Mouse (Mus musculus) heart, postnatal 0 days (tissue): ENCODE results near the gene Naa38. TPM values are rescaled to one million over a fixed set of nuclear protein-coding genes. Genes with fewer than 3 reads are reported as not detected.

Source experiments
- ATAC-seq: fragments of 200-750 bp; cut with Nextera tagmentation; 2 replicates; pipeline ENCODE4 v1.8.0; 2017; ENCODE audit warnings: low read depth, moderate number of reproducible peaks, moderate library complexity; ENCODE audit not compliant: insufficient read depth
- DNase-seq: peaks from one replicate; pipeline ENCODE4 v3.0.0-alpha.2; 2016; ENCODE audit warnings: low spot score
- H3K27ac ChIP-seq: fragments of 300-500 bp; sonication (generic); 2 replicates; pipeline ENCODE4 v1.5.1; 2014; ENCODE audit warnings: low read depth, mild to moderate bottlenecking
- H3K27me3 ChIP-seq: fragments of 300-500 bp; sonication (generic); 2 replicates; pipeline ENCODE4 v1.6.1; 2014; ENCODE audit warnings: low read length, mixed read lengths; ENCODE audit not compliant: control insufficient read depth, insufficient read depth
- H3K36me3 ChIP-seq: fragments of 300-500 bp; sonication (generic); replicated peaks from 2 replicates; pipeline ENCODE4 v1.6.1; 2014; ENCODE audit warnings: low read length, mixed read lengths; ENCODE audit not compliant: control insufficient read depth, insufficient read depth
- H3K4me1 ChIP-seq: fragments of 300-500 bp; sonication (generic); 2 replicates; pipeline ENCODE4 v1.6.1; 2014; ENCODE audit warnings: antibody characterized with exemption; ENCODE audit not compliant: control insufficient read depth, insufficient read depth
- H3K4me2 ChIP-seq: fragments of 300-500 bp; sonication (generic); 2 replicates; pipeline ENCODE4 v1.6.1; 2014; ENCODE audit warnings: low read depth, mild to moderate bottlenecking, low read length, moderate library complexity
- H3K4me3 ChIP-seq: fragments of 300-500 bp; sonication (generic); 2 replicates; pipeline ENCODE4 v1.5.1; 2014; ENCODE audit warnings: low read depth, low read length
- H3K9ac ChIP-seq: fragments of 300-500 bp; sonication (generic); replicated peaks from 2 replicates; pipeline ENCODE4 v1.6.1; 2014; ENCODE audit warnings: low read depth, low read length, mixed read lengths
- H3K9me3 ChIP-seq: fragments of 300-500 bp; sonication (generic); replicated peaks from 2 replicates; pipeline ENCODE4 v1.6.1; 2016; ENCODE audit warnings: low read length; ENCODE audit not compliant: control insufficient read depth
- CTCF ChIP-seq: IDR thresholded peaks from 2 replicates; pipeline ENCODE4 v1.5.1; 2016; ENCODE audit warnings: antibody characterized with exemption, control low read depth, low read depth
- EP300 ChIP-seq: IDR thresholded peaks from 2 replicates; pipeline ENCODE4 v1.6.1; 2016; ENCODE audit warnings: antibody characterized with exemption, low read depth
- whole genome bisulfite sequencing: fragments of 180-500 bp; shearing (Covaris S2); extraction: QIAGEN DNeasy Blood & Tissue Kit; methylation state at CpG from one replicate; pipeline ENCODE4 v1.1.7; 2014; 5-methylcytosine and 5-hydroxymethylcytosine counted together
- polyA plus RNA-seq: library from polyadenylated mRNA; unstranded; fragments of >200 nt; fragmentation: Nextera tagmentation; extraction: Ambion mirVana; gene quantifications from 2 replicates; pipeline ENCODE4 v1.2.1, GENCODE M21; 2015
- total RNA-seq: library from RNA; depleted of rRNA; stranded (reverse); fragments of >200 nt; gene quantifications from 2 replicates; pipeline ENCODE4 v1.2.3, GENCODE M21; 2014; ENCODE audit warnings: low replicate concordance

Gene Naa38
- total and polyA plus RNA-seq, 2 experiments from 2014 or later, result 64.9 to 171 TPM

DNA sequence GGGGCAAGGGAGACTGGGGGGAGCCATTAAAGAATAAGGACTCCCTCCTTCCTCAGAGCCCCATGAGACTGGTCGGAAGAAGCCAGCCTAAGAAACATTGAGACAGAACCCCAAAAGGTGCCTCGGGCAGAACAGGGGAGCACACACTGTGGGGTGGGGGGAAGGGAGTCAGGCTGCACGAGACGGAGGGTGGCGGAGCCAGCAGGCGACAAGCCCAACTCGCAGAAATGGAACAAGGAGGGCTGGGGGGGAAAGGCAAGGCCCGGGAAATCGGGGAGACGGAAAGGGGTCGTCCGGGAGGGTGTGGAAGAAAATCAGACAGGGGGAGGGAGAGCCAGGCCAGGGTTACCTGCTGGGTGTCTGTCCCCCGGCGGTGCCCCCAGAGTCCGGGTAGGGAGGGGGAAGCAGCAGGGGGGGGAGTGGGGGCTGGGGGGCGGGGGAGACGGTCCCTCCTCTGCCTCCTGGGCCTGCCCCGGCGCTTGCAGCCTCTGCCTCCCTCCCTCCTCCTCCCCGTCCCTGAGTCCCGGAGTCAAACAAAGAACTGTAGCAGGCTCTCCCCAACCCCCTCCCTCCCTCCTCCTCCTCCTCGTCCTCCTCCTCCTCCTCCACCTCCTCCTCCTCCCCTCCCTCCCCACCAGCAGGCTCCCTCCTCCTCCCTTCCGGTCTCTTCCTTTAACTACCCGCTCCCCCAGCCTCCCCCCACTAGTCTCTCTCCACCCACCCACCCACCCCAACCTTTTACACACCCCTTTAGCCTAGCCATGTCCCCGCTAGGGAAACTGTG is 20.6 kb downstream of the Naa38 start:
- 0 out of 2 replicates have a peak, but pooled peaks cover 3% of the 10 kb centered on the region for H3K27me3 ChIP-seq
- H3K4me3 ChIP-seq, result peak overlapping the region; percentile 61
- 0% methylated on average over 14 of the region's 25 CpGs for WGBS
- TF ChIP-seq CTCF, result no peak
- TF ChIP-seq EP300, result peak; percentile 1; the same call in 1 of the 2 replicates
- H3K27ac ChIP-seq, result peak overlapping the region; percentile 99
- H3K9me3 ChIP-seq, result no peaks in the 10 kb centered on the region
- peaks cover 45% of the 10 kb centered on the region for H3K4me1 ChIP-seq
- ATAC-seq (peak; percentile 9; the same call in 1 of the 2 replicates), DNase-seq (peak; percentile 81)
- H3K4me2 ChIP-seq, result peak overlapping the region; percentile 95
- H3K36me3 ChIP-seq, result peaks cover 11% of the 10 kb centered on the region; the same call in 1 of the 2 replicates
- H3K9ac ChIP-seq, result peak overlapping the region; percentile 82

DNA sequence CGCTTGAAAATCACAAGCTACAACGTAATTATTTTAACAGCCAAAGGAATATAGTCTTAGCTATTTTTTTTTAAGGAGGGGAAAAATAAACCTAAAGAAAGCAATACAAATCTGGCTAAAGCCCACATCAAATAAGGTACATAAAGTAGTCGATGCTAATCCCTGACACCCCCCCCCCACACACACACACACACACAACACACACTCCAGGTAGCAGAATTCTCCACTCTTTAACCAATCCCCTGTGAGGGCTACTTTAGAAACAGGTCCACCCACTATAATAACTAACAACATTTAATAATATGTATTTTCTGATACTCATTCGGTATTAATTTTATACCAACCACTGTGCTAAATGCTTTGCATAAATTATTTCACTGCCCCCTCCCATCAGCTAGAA is 21.2 kb downstream of the Naa38 start:
- WGBS, result 4% methylated on average over 4 of the region's 4 CpGs
- ATAC-seq (no peak), DNase-seq (no peak)
- peaks cover 9% of the 10 kb centered on the region; the same call in 1 of the 2 replicates for H3K27me3 ChIP-seq
- peak overlapping the region; percentile 95 for H3K4me2 ChIP-seq
- H3K9me3 ChIP-seq, result no peaks in the 10 kb centered on the region
- H3K27ac ChIP-seq, result peak overlapping the region; percentile 99
- peaks cover 48% of the 10 kb centered on the region for H3K4me1 ChIP-seq
- H3K9ac ChIP-seq, result peak overlapping the region; percentile 82
- peaks cover 11% of the 10 kb centered on the region; the same call in 1 of the 2 replicates for H3K36me3 ChIP-seq
- peak overlapping the region; percentile 61 for H3K4me3 ChIP-seq
- TF ChIP-seq CTCF (no peak), EP300 (no peak)

DNA sequence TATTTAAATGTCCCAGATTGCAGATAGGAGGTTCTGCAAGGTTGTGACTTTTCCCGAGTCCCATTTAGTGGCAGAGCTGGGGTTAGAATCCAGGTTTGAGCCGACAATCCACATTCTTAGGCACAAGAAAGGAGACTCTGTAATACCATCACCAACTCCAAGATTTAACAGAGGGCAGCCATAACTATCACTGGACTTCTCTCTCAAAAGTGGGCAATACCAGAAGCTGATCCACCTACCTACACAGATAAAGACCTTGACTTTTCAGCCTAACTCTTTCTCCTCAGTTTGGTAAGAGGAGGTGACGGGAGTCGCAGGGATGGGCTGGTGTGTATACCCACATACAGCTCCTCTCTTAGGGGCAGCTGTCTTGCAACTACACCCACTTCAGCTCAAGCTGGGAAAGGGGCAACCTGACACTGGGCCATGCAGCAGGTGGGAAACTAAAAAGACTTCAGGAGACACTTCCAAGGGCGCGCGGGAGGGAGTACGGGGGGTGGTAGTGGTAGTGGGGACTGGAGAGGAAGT is 21.7 kb downstream of the Naa38 start:
- Histone ChIP-seq H3K9me3 (no peaks in the 10 kb centered on the region), H3K4me1 (peaks cover 45% of the 10 kb centered on the region), H3K27me3 (peaks cover 13% of the 10 kb centered on the region; the same call in 1 of the 2 replicates), H3K9ac (peak overlapping the region; percentile 82), H3K4me3 (peak overlapping the region; percentile 61), H3K27ac (peak overlapping the region; percentile 99), H3K36me3 (peaks cover 11% of the 10 kb centered on the region; the same call in 1 of the 2 replicates), H3K4me2 (peak overlapping the region; percentile 95)
- WGBS, result 11% methylated on average over 8 of the region's 8 CpGs
- DNase-seq, result no peak
- TF ChIP-seq EP300, result no peak
- TF ChIP-seq CTCF, result no peak
- ATAC-seq, result no peak

DNA sequence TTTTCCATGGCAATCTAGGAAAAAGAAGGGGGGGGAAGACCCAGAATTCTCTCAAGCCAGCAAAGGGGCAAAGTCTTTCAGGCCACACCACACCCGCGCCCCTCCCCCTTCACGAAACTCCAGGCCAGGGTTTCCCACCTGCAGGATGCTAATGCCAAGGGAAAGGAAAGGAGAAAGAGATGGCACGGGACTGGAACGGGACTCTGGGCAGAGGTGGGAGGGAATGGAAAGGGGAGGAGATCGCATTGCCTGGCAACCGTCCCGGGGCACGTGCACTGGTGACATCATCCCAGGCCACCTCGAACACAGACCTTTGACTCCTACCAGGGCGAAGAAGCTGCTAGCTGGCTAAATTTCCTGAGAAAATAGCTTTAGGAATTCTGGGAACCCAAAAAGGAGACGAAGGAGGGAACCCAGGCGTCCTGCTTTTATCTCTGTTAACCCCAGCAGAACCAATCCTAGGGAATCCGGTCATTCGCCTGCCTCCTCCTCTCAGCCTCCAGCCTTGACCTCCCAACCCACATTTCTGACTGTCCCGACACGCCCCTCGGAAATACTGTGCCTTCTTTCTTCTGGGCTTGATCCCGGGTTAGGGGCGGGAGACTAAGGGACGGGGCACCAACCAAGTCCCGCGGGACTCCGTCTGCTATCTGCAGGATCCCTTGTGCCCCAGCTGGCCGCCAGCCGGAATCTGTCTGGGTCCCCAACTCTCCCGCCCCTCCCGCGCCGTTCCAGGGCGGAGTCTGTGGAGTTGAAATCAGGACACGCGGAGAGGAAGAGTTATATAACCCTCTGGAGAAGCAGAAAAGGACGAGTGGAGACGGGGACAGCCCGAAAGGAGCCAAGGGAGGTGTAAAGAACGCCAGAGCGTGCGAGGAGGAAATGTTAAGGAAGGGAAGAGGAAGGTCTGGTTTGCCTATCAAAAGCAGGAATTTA is 22.4 kb downstream of the Naa38 start:
- Histone ChIP-seq H3K9ac (peak overlapping the region; percentile 57), H3K9me3 (no peaks in the 10 kb centered on the region), H3K27me3 (peaks cover 13% of the 10 kb centered on the region; the same call in 1 of the 2 replicates), H3K36me3 (peaks cover 7% of the 10 kb centered on the region; the same call in 1 of the 2 replicates), H3K4me1 (peaks cover 38% of the 10 kb centered on the region), H3K4me3 (peak overlapping the region; percentile 61), H3K4me2 (peak overlapping the region; percentile 95), H3K27ac (peak overlapping the region; percentile 99)
- TF ChIP-seq CTCF, result no peak
- peak; percentile 97 for TF ChIP-seq EP300
- DNase-seq (peak; percentile 98), ATAC-seq (peak; percentile 63)
- WGBS, result under 1% methylated on average over 39 of the region's 39 CpGs
